Mouse (Mus musculus): ENCODE measurements at regions not wholly inside any gene's neighbourhood (a gene's known extent, or its start where the extent isn't known, plus 50 kb on each side); places are given as distances from the start of the nearest gene placed in this dataset.

GRCm38 (mm10) chr1:125156093-125156492 lies 279.4 kb downstream of the Actr3 start:
- no peak for DNase-seq (ENCODE audit: low spot score)

- DNase-seq (ENCODE audit: low spot score) = no peak
Observed at GRCm38 (mm10) chr1:125149817-125150216, 285.7 kb downstream of the Actr3 start.

GRCm38 (mm10) chr1:125123861-125124260 lies 311.7 kb downstream of the Actr3 start:
- no peak for DNase-seq (ENCODE audit: low spot score)

GRCm38 (mm10) chr1:125100596-125100995 lies 334.9 kb downstream of the Actr3 start:
- no peak for DNase-seq (ENCODE audit: low spot score)

DNA sequence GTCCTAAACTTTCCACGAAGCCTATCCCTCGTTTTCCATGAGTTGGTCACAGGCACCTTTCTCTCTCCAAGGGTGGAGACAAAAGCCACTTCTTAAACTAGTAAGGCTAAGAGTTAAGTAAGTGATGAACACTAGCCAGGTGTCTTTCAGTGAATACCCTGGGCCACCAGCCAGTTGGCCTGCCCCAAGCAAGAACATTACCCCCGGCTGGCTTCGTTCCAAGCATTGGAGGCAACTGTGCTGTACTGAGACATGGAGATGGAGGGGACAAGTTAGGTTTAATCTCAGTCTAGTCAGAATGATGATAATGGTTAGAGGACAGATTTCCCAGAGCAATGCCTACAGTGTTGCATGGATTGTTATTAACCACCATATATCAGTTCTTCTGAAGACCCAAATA lies 350.6 kb downstream of the Actr3 start:
- no peak for DNase-seq (ENCODE audit: low spot score)

GRCm38 (mm10) chr1:125039572-125040326 lies 395.8 kb downstream of the Actr3 start:
- no peak for DNase-seq (ENCODE audit: low spot score)

GRCm38 (mm10) chr1:125013301-125013700 lies 422.2 kb downstream of the Actr3 start:
- no peak for DNase-seq (ENCODE audit: low spot score)

DNA sequence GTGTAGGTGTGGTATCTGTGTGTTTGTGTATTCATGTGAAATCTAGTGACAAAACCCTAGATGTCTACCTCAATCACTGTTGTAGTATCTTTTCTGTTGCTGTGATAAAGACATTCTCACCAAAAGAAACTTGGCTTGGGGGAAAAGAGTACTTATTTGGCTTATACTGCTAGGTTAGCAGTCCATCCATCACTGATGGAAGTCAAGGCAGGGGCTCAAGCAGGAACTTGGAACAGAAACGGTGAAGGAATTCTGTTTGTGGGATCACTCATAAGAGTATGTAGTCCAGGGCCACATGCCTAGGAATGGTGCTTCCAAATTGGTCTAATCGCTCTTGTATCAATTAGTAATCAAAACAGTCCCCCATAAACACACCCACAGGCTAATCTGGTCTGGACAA lies 423.6 kb downstream of the Actr3 start:
- DNase-seq (ENCODE audit: low spot score) = no peak

- no peak for DNase-seq (ENCODE audit: low spot score)
Observed at GRCm38 (mm10) chr1:124997577-124997976, 437.9 kb downstream of the Actr3 start.

DNA sequence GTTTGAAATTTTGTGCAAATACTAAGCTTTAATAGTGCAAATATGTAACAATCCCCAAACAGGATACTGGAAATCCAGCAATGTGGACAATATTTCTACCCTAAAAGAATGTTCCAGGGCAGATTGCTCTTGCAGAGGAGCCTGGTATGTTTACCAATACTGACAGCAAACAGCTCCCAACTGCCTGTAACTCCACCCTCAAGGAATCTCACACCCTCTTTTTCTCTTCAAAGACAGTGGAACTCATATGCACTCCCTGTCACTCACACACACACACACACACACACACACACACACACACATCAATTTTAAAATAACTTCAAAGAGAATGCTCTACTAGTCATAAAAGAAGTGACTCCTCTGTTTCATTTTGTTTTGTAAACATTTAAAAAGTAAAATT lies 484.7 kb downstream of the Actr3 start:
- no peak for DNase-seq (ENCODE audit: low spot score)

- DNase-seq (ENCODE audit: low spot score) = no peak
Observed at GRCm38 (mm10) chr1:124904373-124904772, 531.2 kb downstream of the Actr3 start.

DNA sequence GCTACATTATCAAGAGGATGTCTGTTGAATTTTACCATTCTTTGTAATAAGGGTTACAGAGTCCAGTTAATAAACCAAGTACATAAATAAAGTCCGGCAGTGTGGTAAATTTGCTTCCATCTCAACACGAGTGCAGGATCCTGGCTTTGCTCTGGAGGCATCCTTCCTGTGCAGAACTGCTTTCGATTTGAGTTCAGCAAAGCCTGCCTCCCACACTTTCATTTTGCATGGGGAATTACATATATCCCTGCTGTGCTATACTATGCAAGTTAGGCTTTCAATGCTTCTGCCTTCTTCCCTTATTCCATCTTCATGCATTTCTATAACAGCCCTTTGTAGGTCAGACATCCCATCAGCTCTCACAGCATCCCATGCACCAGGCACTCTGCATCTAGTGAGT lies 564.4 kb downstream of the Actr3 start:
- no peak for DNase-seq (ENCODE audit: low spot score)

GRCm38 (mm10) chr1:124866248-124866647 lies 569.3 kb downstream of the Actr3 start:
- no peak for DNase-seq (ENCODE audit: low spot score)

- no peak for DNase-seq (ENCODE audit: low spot score)
Observed at GRCm38 (mm10) chr1:124845681-124846080, 589.8 kb downstream of the Actr3 start.

GRCm38 (mm10) chr1:124825717-124826116 lies 609.8 kb downstream of the Actr3 start:
- DNase-seq (ENCODE audit: low spot score) = no peak

- no peak for DNase-seq (ENCODE audit: low spot score)
Observed at GRCm38 (mm10) chr1:124793026-124793425, 642.5 kb downstream of the Actr3 start.

GRCm38 (mm10) chr1:124790646-124791045 lies 644.9 kb downstream of the Actr3 start:
- no peak for DNase-seq (ENCODE audit: low spot score)

DNA sequence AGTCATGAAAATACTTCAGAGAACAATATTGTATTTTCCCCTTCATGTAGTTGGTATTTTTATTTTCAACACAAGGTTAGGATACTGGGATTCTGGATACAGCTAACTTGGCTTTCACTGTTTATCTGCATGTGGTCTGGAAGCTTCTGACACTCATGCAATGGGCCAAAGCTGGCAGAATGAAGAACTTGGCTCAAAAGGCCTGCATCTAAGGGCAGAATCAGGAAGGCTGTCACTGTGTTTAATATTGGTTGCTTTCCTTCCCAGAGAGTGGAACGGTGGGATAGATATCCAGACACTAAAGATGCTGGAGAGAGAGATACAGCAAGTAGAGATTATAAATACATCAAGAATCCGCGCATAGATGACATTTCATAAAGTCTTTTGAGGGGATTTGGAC lies 645.4 kb downstream of the Actr3 start:
- no peak for DNase-seq (ENCODE audit: low spot score)

DNA sequence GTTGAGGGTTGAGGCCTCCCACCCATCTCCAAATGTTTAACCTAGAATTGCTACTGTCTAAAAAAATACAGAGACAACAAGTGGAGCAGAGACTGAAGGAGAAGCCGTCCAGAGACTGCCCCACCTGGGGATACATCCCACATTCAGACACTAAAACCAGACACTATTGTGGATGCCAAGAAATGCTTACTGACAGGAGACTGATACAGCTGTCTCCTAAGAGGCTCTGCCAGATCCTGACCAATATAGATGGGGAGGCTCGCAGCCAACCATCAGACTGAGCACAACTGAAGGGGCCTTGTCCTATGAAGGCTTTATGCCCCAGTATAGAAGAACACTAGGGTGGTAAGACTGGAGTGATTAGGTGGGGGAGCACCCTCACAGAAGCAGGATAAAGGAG lies 652.5 kb downstream of the Actr3 start:
- no peak for DNase-seq (ENCODE audit: low spot score)

DNA sequence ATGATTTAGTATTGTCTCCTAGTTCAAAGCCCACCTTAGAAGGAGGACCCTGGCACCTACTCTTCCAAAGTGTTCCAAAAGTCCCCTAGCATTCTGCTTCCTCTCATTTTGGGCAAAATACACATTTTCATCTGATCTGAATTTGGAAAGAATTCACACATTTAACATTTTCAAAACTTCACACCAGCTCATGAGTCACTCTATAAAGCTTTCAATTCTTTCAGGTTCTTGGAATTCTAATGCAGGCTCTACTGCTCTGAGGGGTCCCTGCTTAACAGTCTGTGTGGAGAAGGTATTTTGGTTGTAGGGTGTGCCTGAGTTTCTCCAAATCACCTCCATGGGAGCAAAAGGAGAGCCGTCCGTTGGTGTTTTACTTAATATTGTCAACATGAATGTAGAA lies 657.8 kb downstream of the Actr3 start:
- no peak for DNase-seq (ENCODE audit: low spot score)

GRCm38 (mm10) chr1:124756721-124757120 lies 678.8 kb downstream of the Actr3 start:
- no peak for DNase-seq (ENCODE audit: low spot score)

DNA sequence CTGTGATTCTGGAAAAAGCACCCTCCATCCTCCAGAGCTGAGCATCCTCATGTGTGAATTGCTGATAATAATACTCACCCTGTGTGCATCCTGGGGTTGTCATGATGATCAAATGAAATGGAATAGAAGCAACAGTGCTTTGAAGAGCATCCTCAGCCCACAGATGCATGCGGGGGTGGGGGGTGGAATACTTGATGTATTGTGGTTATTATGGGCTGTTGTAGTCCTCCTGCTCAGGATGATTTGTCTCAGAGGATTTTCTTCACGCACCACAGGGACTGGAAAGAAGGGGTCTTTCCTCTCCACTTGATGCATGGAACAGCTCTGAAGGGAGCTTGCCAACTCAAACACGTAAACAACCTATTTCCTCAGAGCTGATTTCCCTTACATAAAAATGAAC lies 694.4 kb upstream of the Dpp10 start:
- no peak for DNase-seq (ENCODE audit: low spot score)

DNA sequence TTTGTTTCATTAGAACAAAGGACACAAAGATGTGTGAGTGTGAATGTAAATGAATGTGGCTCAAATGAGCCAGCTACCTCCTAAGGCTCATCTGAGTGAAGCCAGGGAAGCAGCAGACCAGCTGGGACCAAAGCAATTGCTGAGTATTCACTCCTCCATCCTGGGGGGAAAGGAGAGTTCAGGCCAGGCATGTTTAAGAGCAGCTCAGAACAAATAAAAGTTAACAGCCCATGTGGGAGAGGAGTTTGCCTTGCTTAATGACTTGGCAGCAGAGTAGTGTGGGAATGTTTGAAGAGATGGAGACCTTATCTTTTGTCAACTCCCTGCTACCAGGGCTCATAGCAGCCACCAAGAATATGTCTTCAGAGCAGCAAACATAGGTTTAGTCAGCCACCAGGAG lies 685.0 kb upstream of the Dpp10 start:
- DNase-seq (ENCODE audit: low spot score) = no peak

- peak; percentile 11 for DNase-seq (ENCODE audit: low spot score)
Observed at GRCm38 (mm10) chr1:124718065-124718464, 672.7 kb upstream of the Dpp10 start.
